Mouse (Mus musculus) lung, postnatal 10 days (tissue): ENCODE data around the gene Adgrd1.

ENCODE experiments used
- DNase-seq: peaks from one replicate; pipeline ENCODE4 v3.0.0; 2021

The Adgrd1 gene

DNA sequence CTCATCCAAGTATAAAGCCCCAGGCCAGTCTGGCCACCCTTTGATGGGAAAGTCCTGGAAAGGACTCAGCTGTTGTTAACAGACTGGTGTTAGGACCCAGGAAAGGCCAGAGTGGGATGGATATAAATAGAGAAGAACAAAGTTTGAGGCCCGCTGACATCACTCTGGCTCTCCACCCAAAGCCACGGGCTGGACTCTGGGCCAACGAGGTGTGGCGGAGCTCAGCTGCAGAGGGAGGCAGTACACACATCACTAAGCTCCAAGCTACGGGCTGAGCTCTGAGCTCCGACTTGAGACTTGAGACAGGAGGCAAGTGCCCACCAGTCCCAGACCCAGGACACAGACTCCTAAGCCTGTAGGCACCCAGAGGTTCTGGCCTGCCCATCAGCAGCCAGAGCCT is at the start of gene Adgrd1:
Gene Adgrd1 (plus strand): TSS at position 240 of the 400 bp plus-strand sequence.
- peak; percentile 68 for DNase-seq

DNA sequence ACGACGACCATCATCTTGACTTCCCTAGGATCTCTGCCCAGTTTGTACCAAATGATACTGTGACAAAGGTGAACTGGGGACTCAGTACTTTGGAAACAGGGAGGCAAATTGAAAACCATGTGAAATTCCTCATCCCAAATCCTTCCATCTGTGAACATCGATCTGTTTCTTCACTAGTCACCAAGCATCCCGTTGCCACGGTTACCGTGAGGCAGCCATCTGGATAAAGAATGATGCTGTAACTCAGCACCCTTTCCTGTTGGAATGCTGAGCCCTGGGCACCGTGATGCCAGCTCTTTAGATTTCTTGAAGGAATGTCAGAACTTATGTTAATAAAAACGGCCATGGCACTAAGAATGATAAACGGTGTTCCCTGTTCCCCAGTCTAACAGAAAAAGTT is 47.2 kb upstream of the Adgrd1 start:
- DNase-seq: no peak

GRCm38 (mm10) chr5:129051910-129052309 is 44.6 kb upstream of the Adgrd1 start:
- DNase-seq: no peak

DNA sequence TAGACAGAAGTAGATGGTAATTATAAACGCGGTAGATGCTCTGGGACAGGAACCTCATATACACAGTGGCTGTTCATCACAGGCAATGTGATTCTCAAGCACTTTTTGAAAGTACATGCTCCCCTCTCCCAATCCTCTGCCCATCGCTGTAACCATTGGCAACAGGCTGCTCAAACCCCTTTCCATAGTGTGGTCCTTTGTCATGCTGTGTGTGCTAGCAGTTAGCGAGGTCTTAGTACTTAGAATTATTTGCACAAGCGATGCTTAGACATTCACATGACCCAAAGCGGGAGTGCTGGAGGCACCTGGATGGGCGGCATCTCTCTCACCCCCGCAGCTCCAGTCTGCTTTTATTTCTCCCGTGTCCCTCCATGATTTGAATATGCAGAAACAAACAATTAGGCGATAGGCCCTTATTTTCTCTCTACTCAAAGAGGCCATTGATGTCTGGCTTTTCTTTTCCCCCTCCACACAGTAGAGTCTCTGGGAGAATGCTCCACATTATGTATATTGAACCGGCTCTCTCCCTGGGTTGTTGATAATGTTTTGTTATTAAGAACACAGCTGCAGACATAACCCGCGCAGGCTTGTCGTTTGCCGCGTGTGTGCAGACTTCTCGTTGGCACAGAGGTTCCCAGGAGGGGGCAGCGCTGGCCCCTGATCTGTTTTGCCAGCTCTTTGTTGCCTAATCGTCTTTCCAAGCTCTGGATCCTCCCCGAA is 43.8 kb upstream of the Adgrd1 start:
- DNase-seq: no peak

GRCm38 (mm10) chr5:129054675-129055284 is 41.8 kb upstream of the Adgrd1 start:
- DNase-seq: no peak

DNA sequence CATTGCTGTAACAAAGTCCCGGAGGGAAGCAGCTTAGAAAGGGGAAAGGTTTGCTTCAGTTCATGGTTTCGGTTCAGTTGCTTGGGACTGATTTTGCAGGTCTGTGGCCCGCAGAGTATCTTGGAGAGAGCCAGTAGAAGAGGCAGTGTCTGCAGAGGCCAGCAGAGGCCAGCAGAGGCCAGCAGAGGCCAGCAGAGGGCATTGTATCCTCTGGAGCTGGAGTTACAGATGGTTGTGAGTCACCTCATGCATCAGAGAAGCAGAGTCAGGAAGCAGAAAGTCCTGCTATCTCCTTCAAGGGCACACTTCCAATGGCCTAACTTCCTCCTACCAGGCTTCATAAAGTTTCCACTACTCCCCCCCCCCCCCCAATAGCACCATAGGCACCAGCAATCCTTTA is 37.4 kb upstream of the Adgrd1 start:
- DNase-seq: no peak

DNA sequence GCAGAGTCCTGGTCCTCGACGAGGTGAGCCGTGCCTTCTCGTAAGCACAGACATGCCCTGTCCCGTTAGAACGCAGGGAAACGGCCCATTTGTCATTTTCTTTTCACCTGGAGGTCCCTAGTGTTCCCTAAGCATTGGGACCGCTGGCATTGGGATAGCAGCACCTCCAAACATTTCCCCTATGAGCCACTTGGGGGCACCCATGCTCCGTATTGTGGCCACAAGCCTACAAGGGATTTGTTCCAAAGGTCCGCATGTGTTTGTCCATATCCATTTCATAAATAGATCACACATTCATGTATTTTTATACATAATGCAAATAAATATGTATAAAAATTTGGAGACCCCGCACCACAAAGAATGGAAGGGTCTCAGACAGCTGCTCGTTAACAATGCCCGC is 35.0 kb upstream of the Adgrd1 start:
- peak; percentile 66 for DNase-seq

DNA sequence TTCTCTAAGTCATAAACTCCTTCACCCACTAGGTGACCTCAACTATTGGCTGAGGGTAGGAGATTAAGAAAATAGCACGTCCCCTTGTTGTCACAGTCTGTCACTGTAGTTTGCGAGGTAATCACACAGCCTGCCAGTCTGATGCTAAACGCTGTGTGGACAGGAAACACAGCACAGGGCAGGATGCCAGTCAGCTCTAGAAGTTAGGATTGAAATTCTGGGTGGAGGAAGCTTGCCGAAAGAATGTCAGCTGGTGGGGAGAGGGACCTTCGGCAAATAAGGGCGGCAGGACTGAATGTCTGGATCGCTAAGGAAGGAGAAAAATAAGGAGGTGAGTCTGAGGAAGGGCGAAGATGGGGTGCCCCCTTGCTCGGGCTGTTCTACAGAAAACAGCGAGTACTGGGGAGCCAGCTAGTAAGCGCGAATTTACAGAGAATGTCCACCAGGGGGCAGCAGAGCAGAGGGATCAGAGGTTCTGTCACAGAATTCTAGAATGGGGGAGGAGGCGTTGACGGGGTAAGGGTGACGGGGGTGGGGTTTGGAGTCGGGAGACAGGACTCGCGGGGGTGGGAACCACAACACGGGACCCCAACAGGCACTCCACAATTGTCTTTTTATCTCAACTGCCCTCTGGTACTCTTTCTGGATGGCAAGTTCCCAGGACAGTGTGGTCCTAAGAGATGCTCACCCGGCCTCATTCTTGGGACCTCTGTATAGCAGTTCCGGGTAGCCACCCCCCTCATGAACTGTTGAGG is 33.3 kb upstream of the Adgrd1 start:
- DNase-seq: peak; percentile 88

DNA sequence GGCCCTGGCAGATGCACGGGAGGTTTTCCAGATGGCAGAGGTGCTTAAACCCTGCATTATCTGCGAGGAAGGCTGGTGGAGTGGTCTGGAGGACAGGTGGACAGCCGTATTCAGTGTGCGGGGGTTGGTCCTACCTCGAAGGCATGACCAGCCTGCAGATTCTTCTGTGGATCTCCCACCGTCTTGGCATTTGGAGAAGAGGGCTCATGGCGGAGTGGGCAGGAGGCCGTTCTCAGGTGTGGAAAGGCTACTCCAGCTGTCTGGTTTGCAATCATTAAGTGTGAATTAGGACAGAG is 32.8 kb upstream of the Adgrd1 start:
- DNase-seq: no peak

DNA sequence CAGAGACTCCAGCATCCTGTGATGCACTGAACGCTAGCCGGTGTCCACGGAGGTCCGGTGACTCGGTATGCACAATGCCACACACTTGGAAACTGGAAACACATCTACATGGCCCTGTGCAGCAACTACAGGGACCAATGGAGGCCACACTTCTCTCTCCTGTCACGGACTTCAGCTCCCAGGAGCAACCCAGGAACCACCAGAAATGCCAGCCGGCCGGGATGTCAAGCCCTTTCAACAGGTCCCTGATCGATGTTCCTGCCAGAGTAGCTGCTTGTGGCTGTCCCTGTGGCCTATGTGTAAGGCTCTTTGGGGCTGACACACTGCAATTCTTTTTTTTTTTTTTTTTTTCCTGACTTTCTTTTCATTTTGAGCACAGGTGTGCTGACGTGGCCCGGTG is 32.4 kb upstream of the Adgrd1 start:
- no peak for DNase-seq

DNA sequence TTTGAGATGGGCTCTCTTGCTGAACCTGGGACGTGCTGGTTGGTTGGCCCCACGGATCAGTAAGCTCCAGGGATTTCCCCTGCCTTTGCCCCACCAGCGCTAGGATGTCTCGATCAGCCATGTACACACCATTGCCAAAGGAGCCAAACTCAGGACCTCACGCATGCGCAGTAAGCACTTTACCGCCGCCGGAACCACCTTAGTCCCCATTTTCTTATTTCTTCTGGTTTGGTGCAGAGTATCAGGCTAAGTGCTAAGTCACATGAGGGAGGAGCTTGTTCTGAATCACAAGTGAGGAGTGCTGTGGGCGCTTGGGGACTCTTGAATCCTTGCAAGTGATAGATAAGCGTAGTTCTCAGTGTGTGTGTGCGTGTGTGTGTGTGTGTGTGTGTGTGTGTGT is 31.2 kb upstream of the Adgrd1 start:
- DNase-seq: no peak

DNA sequence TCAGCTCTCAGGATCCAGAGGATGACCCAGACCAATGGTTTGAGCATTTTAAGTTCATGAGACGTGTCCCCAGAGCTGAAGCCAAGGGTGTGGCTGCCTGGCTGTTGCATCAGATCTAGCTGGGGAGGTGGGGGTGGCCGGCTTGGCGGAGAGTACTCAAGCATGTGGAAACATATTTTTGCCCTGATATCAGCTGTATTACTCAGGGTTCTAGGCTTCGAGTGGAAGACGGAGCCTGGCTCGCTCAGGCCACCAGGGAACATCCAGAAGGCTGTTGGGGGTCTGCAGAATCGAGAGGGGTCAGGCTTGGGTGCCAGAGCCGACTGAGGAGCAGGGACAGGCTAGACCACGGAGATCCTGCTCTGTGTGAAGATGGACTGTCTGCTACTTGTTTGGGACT is 30.6 kb upstream of the Adgrd1 start:
- peak; percentile 68 for DNase-seq

GRCm38 (mm10) chr5:129066541-129067230 is 29.9 kb upstream of the Adgrd1 start:
- DNase-seq: peak; percentile 31

DNA sequence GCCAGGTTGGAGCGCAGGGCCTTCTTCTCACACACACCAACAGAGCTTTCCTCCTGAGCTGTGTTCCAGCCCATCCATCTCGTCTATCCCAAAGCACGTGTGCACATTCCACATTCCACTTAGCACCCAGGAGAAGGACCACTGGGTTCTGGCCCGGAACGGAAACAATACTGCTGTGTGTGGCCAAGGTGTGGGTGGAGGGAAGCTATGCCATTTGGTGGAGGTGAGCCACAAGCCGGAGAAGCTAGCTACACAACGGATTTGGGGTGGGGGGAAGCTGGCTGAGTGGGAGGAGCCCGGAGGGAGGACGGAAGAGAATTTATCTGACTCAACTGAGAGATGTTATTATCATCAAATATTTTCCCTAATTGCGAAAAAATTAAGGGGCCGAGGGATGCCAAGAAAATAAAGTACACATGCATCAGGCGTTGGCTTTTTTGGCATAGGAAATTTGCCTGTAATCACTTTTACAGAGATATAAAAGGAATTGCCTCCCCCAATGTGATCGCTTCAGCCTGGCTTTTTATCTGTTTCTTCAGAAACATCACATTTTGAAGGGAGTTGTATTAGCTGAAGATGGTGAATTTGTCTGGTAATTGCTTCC is 29.2 kb upstream of the Adgrd1 start:
- DNase-seq: peak; percentile 19

- DNase-seq: no peak
Observed at GRCm38 (mm10) chr5:129071761-129072280, 24.7 kb upstream of the Adgrd1 start.

DNA sequence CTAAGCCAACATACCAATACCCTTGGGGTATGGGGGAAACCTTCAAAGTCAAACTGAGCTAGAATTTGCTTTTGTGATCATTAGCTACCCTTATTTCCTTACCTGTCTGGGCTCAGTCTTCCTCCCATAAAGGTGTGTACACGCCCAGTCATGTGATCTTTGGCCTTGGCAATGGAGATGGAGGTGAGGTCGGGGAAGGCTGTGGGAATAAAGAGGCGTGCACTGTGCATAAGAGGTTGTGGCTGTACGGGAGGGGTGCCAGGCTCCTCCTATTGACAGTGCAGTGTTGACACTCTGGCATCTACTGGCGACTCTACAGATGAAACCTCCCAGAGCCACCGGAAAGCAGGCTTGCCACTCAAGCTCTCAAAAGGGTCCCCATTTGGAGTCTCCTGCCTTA is 23.1 kb upstream of the Adgrd1 start:
- no peak for DNase-seq

DNA sequence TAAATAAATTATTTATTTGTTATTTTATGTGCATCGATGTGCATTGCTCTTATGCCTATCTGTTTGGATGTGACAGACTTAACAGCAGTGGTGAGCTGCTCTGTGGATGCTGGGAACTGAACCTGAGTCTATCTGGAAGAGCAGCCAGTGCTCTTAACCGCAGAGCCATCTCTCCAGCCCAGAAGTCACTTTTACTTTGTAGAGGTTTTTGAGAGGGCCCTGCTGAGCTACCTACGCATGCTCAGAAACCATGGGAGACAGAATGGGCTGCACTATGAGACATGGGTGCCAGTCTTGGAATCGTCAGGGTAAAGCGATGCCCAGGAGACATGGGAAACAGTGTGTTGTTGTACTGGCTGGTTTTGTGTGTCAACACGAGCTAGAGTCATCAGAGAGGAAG is 20.5 kb upstream of the Adgrd1 start:
- DNase-seq: no peak

DNA sequence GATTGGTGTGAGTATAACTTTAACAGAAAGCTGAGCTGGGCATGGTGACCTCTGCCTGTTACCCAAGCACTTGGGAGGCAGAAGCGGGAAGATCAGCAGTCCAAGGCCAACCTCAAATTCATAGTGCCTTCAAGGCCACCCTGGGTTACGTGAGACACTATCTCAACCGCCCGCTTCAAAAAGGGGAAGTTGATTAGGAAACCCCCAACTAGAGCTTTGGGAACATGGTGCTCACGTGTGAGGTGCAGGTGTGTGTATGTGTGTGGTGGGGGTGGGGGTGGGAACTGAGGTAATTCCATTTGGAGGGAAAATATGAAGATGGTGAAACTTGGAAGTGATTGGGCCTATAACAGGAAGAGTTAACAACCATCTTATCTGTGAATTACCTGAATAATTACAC is 19.3 kb upstream of the Adgrd1 start:
- no peak for DNase-seq

- no peak for DNase-seq
Observed at GRCm38 (mm10) chr5:129081521-129081920, 15.0 kb upstream of the Adgrd1 start.

DNA sequence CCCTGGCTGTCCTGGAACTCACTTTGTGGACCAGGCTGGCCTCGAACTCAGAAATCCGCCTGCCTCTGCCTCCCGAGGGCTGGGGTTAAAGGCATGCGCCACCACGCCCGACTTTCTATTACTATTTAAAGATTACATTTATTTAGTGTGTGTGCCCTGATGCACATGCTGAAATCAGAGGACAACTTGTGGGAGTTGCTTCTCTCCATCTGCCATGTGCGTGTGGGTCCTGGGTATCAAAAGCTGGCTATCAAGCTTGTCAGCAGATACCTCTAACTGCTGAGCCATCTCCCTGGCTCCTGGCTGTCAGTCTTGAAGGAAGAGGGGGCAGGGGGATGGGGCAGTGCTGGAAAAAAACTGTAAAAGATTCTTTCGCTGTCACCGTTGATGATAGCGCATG is 11.4 kb upstream of the Adgrd1 start:
- no peak for DNase-seq

DNA sequence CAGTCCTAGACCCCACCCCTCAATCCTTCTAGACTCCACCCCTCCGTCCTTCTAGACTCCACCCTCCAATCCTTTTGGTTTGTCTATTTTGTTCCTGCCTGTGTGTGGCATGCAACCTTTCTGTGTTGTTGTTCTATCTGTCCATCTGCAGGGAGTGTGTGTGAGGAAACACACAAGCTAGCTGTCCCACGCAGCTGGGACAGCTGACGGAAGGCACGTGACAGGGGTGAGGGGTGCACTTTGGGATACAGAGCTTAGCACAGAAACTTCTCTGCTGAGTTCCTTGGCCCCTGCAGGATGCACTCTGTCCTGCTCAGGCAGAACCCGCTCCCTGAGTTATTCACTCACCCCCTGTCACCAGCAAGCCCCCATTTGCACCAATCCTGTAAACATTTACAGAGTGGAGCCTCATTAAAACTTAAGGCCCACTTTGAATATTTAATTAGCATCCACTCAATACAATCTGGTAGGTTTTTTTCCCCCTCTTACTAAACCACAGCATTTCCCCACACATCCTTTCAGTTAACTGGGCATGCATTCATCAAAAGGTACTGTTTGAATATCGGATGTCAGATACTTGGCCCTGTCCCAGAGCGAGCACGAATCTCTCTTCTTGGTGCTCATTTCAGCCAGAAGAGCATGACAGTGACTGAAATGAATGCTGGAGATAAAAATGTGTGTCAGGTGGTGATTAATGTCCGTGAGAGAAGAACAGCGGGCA is 4.0 kb upstream of the Adgrd1 start:
- DNase-seq: peak; percentile 48

DNA sequence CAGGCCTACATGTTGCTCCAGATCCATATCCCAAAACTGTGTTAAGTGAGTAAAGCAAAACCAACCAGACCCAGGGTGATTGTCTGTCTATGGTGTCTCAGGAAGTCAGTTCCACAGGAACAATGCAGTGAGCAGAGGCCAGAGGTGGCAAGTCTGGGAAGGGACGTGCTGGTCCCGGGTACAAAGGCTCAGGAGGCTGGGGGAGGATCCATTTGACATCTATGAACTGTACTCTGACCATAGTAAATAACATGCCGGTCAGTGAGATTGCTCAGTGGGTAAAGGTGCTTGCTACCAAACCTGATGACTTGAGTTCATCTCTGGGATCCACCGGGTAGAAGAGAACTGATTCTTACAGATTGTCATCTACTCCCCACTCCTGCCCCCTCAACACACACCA is 3.4 kb upstream of the Adgrd1 start:
- no peak for DNase-seq
